Mouse (Mus musculus) midbrain, embryonic 14.5 days (tissue): Measurements from ENCODE around the gene Usp33. TPM values are rescaled to one million over a fixed set of nuclear protein-coding genes. Genes with fewer than 3 reads are reported as not detected.

Experiments
- ATAC-seq: fragments of 200-750 bp; cut with Nextera tagmentation; 2 replicates; pipeline ENCODE4 v1.8.0; 2017; ENCODE audit warnings: moderate number of reproducible peaks, moderate library complexity; ENCODE audit not compliant: low FRiP score, low TSS enrichment
- DNase-seq: peaks from one replicate; pipeline ENCODE4 v3.0.0-alpha.2; 2015
- H3K27ac ChIP-seq: fragments of 300-500 bp; sonication (generic); replicated peaks from 2 replicates; pipeline ENCODE4 v1.5.1; 2014; ENCODE audit warnings: mild to moderate bottlenecking, low read depth, low read length, moderate library complexity
- H3K27me3 ChIP-seq: fragments of 300-500 bp; sonication (generic); 2 replicates; pipeline ENCODE4 v1.6.1; 2014; ENCODE audit warnings: low read length, control low read depth, mixed read lengths; ENCODE audit not compliant: control insufficient read depth, insufficient read depth
- H3K36me3 ChIP-seq: fragments of 300-500 bp; sonication (generic); 2 replicates; pipeline ENCODE4 v1.6.1; 2014; ENCODE audit warnings: low read length, control low read depth; ENCODE audit not compliant: control insufficient read depth, insufficient read depth
- H3K4me1 ChIP-seq: fragments of 300-500 bp; sonication (generic); 2 replicates; pipeline ENCODE4 v1.6.1; 2014; ENCODE audit warnings: mild to moderate bottlenecking, antibody characterized with exemption, low read length, control low read depth; ENCODE audit not compliant: control insufficient read depth, insufficient read depth
- H3K4me2 ChIP-seq: fragments of 300-500 bp; sonication (generic); 2 replicates; pipeline ENCODE4 v1.6.1; 2014; ENCODE audit warnings: mild to moderate bottlenecking, low read length, moderate library complexity
- H3K4me3 ChIP-seq: fragments of 300-500 bp; sonication (generic); replicated peaks from 2 replicates; pipeline ENCODE4 v1.5.1; 2014; ENCODE audit warnings: low read depth, low read length
- H3K9ac ChIP-seq: fragments of 300-500 bp; sonication (generic); replicated peaks from 2 replicates; pipeline ENCODE4 v1.6.1; 2014; ENCODE audit warnings: mild to moderate bottlenecking, low read length, moderate library complexity
- H3K9me3 ChIP-seq: fragments of 300-500 bp; sonication (generic); 2 replicates; pipeline ENCODE4 v1.6.1; 2016; ENCODE audit warnings: low read length, control low read depth, mixed read lengths; ENCODE audit not compliant: control insufficient read depth
- WGBS: fragments of 180-500 bp; shearing (Covaris S2); extraction: QIAGEN DNeasy Blood & Tissue Kit; methylation state at CpG from one replicate; pipeline ENCODE4 v1.1.7; 2014; 5-methylcytosine and 5-hydroxymethylcytosine counted together
- polyA plus RNA-seq: library from polyadenylated mRNA; unstranded; fragments of >200 nt; fragmentation: Nextera tagmentation; extraction: Ambion mirVana; gene quantifications from 2 replicates; pipeline ENCODE4 v1.2.1, GENCODE M21; 2014

The Usp33 gene
- 76.0 and 117 TPM in 2 replicates for polyA plus RNA-seq

- H3K36me3 ChIP-seq, result no peaks in the 10 kb centered on the region
- DNase-seq (peak; percentile 98), ATAC-seq (peak; percentile 98)
- H3K4me3 ChIP-seq, result peak within 1 kb of the TSS; percentile 68
- peak within 1 kb of the TSS; percentile 72 for H3K4me2 ChIP-seq
- no peaks in the 10 kb centered on the region for H3K9me3 ChIP-seq
- WGBS, result 6% methylated on average over 44 of the region's 44 CpGs
- H3K27me3 ChIP-seq, result no peaks in the 10 kb centered on the region
- peak within 1 kb of the TSS; percentile 85 for H3K27ac ChIP-seq
- H3K9ac ChIP-seq, result peak within 1 kb of the TSS; percentile 88
- H3K4me1 ChIP-seq, result peaks cover 13% of the 10 kb centered on the region
Measured at GRCm38 (mm10) chr3:152345732-152346632, at the start of gene Usp33. Gene Usp33 (plus strand): TSS chr3:152346478.

- Histone ChIP-seq H3K4me1 (no peaks in the 10 kb centered on the region), H3K27me3 (no peaks in the 10 kb centered on the region), H3K27ac (no peak overlapping the region), H3K9me3 (no peaks in the 10 kb centered on the region), H3K36me3 (peaks cover 66% of the 10 kb centered on the region), H3K4me3 (no peak overlapping the region), H3K9ac (no peak overlapping the region), H3K4me2 (no peak overlapping the region)
- no peak for ATAC-seq
- no peak for DNase-seq
- 95% methylated on average over 14 of the region's 14 CpGs for WGBS
Measured at GRCm38 (mm10) chr3:152300376-152301337, 45.6 kb upstream of the Usp33 start.

- Histone ChIP-seq H3K27ac (no peak overlapping the region), H3K36me3 (peaks cover 59% of the 10 kb centered on the region), H3K4me1 (no peaks in the 10 kb centered on the region), H3K27me3 (no peaks in the 10 kb centered on the region), H3K4me3 (no peak overlapping the region), H3K4me2 (no peak overlapping the region), H3K9me3 (no peaks in the 10 kb centered on the region), H3K9ac (no peak overlapping the region)
- ATAC-seq, result no peak
- DNase-seq, result no peak
- 76% methylated on average over 9 of the region's 9 CpGs for WGBS
Measured at GRCm38 (mm10) chr3:152302991-152303390, 43.3 kb upstream of the Usp33 start.

GRCm38 (mm10) chr3:152304093-152304815, 42.0 kb upstream of the Usp33 start:
- H3K4me3 ChIP-seq, result no peak overlapping the region
- peaks cover 61% of the 10 kb centered on the region for H3K36me3 ChIP-seq
- DNase-seq, result no peak
- H3K27me3 ChIP-seq, result no peaks in the 10 kb centered on the region
- H3K4me1 ChIP-seq, result no peaks in the 10 kb centered on the region
- no peak for ATAC-seq
- H3K9ac ChIP-seq, result no peak overlapping the region
- H3K9me3 ChIP-seq, result no peaks in the 10 kb centered on the region
- H3K27ac ChIP-seq, result no peak overlapping the region
- 82% methylated on average over 6 of the region's 6 CpGs for WGBS
- H3K4me2 ChIP-seq, result no peak overlapping the region

- Histone ChIP-seq H3K4me1 (no peaks in the 10 kb centered on the region), H3K9me3 (no peaks in the 10 kb centered on the region), H3K4me2 (no peak overlapping the region), H3K27ac (no peak overlapping the region), H3K36me3 (peaks cover 56% of the 10 kb centered on the region), H3K4me3 (no peak overlapping the region), H3K27me3 (no peaks in the 10 kb centered on the region), H3K9ac (no peak overlapping the region)
- no peak for DNase-seq
- 90% methylated on average over 8 of the region's 8 CpGs for WGBS
- ATAC-seq, result no peak
Measured at GRCm38 (mm10) chr3:152305080-152305479, 41.2 kb upstream of the Usp33 start.

GRCm38 (mm10) chr3:152305971-152306370, 40.3 kb upstream of the Usp33 start:
- Histone ChIP-seq H3K9ac (no peak overlapping the region), H3K27ac (no peak overlapping the region), H3K4me1 (no peaks in the 10 kb centered on the region), H3K4me3 (no peak overlapping the region), H3K9me3 (no peaks in the 10 kb centered on the region), H3K27me3 (no peaks in the 10 kb centered on the region), H3K36me3 (peaks cover 48% of the 10 kb centered on the region), H3K4me2 (no peak overlapping the region)
- WGBS, result 84% methylated on average over 4 of the region's 4 CpGs
- no peak for ATAC-seq
- no peak for DNase-seq

GRCm38 (mm10) chr3:152308485-152309249, 37.6 kb upstream of the Usp33 start:
- Histone ChIP-seq H3K36me3 (peaks cover 46% of the 10 kb centered on the region), H3K4me2 (no peak overlapping the region), H3K27me3 (no peaks in the 10 kb centered on the region), H3K4me1 (no peaks in the 10 kb centered on the region), H3K9ac (no peak overlapping the region), H3K4me3 (no peak overlapping the region), H3K27ac (no peak overlapping the region), H3K9me3 (no peaks in the 10 kb centered on the region)
- ATAC-seq, result no peak
- 72% methylated on average over 10 of the region's 10 CpGs for WGBS
- DNase-seq, result no peak

- WGBS, result 92% methylated on average over 9 of the region's 9 CpGs
- no peaks in the 10 kb centered on the region for H3K9me3 ChIP-seq
- no peak overlapping the region for H3K4me2 ChIP-seq
- ATAC-seq, result no peak
- H3K9ac ChIP-seq, result no peak overlapping the region
- H3K36me3 ChIP-seq, result peaks cover 46% of the 10 kb centered on the region
- H3K27ac ChIP-seq, result no peak overlapping the region
- H3K4me3 ChIP-seq, result no peak overlapping the region
- no peak for DNase-seq
- no peaks in the 10 kb centered on the region for H3K4me1 ChIP-seq
- no peaks in the 10 kb centered on the region for H3K27me3 ChIP-seq
Measured at GRCm38 (mm10) chr3:152309250-152309645, 37.0 kb upstream of the Usp33 start.
